Mouse (Mus musculus) naive thymus-derived CD4-positive, alpha-beta T cell, adult 2 months (primary cell): ENCODE results near the gene Pbxip1.

Experiments
- DNase-seq: peaks from one replicate; pipeline ENCODE4 v3.0.0-alpha.2; 2011; ENCODE audit warnings: low read depth

Pbxip1 gene

GRCm38 (mm10) chr3:89486916-89487702, 50.6 kb downstream of the Pbxip1 start:
- no peak for DNase-seq

- DNase-seq = no peak
Observed at GRCm38 (mm10) chr3:89490790-89491189, 54.3 kb downstream of the Pbxip1 start.

- no peak for DNase-seq
Observed at GRCm38 (mm10) chr3:89491559-89491958, 55.1 kb downstream of the Pbxip1 start.

- no peak for DNase-seq
Observed at GRCm38 (mm10) chr3:89492701-89493151, 56.2 kb downstream of the Pbxip1 start.

- no peak for DNase-seq
Observed at GRCm38 (mm10) chr3:89494630-89495029, 58.1 kb downstream of the Pbxip1 start.

- no peak for DNase-seq
Observed at GRCm38 (mm10) chr3:89496366-89496765, 59.9 kb downstream of the Pbxip1 start.

- no peak for DNase-seq
Observed at GRCm38 (mm10) chr3:89499696-89500095, 63.2 kb downstream of the Pbxip1 start.
